Mouse (Mus musculus): Measurements from ENCODE around the gene Gm20547. TPM values are rescaled to one million over a fixed set of nuclear protein-coding genes. Genes with fewer than 3 reads are reported as not detected.

Gene Gm20547
- total and polyA plus RNA-seq, 2 experiments, result 0.09 TPM; not detected in 1

DNA sequence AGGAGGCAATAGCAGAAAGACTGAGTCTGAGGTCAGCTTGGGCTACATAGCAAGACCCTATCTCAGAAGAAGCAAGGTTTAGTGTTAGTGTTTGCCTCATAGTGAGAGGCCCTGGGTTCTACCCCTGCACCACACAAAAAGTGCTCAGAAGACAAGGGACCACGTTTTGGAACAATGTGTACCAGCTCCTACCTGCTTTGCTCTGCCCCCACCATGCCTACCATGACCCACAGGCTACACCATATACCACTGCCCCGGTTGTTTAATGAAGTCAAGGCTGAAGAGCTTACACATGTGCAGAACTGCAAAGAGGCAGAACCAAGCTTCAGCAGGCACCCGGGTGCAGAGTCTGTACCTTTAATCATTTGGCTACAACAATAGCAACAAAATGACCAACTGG, 74.7 kb downstream of the Gm20547 start:
- no peaks in the 10 kb centered on the region for H3K36me3 ChIP-seq (ENCODE audit: control insufficient read depth, insufficient read depth, low read length)
- WGBS, result 85% methylated on average over 3 of the region's 3 CpGs
- no peaks in the 10 kb centered on the region for H3K27me3 ChIP-seq (ENCODE audit: control insufficient read depth, insufficient read depth, low read length)
- H3K4me3 ChIP-seq (ENCODE audit: insufficient read depth, low read depth, low read length), result no peak overlapping the region
- no peak for TF ChIP-seq CTCF (IDR thresholded peaks at IDR 0.05; ENCODE audit: low read depth, low read length)
- TF ChIP-seq POLR2A (IDR thresholded peaks at IDR 0.05; ENCODE audit: extremely low read depth, insufficient read depth, low read length), result no peak
- H3K27ac ChIP-seq (replicated peaks; ENCODE audit: insufficient read depth, low read depth, low read length), result no peak overlapping the region
- peaks cover 13% of the 10 kb centered on the region for H3K4me1 ChIP-seq (ENCODE audit: control insufficient read depth, insufficient read depth, low read length)
- no peak overlapping the region for H3K9ac ChIP-seq (ENCODE audit: low read depth, low read length)
- no peak for DNase-seq (ENCODE audit: extremely low read depth, low read depth, low spot score)
- no peaks in the 10 kb centered on the region for H3K79me2 ChIP-seq (ENCODE audit: control insufficient read depth, insufficient read depth, low read length)

Other genes with a start within 250 kb of the Gm20547 start
Only the 30 nearest of the 37 such genes appear.
- gene Tnxb, start 211.5 kb downstream of the Gm20547 start, total RNA-seq (2014; rRNA removed), result 3.6 and 5.6 TPM in 2 replicates
- 2.4 and 3.5 TPM in 2 replicates for gene Tnxb, start 211.5 kb downstream of the Gm20547 start, polyA plus RNA-seq (2012; rRNA removed)
- 421 and 487 TPM in 2 replicates for gene C4b, start 138.2 kb downstream of the Gm20547 start, total RNA-seq (2014; rRNA removed)
- 561 and 742 TPM in 2 replicates for gene C4b, start 138.2 kb downstream of the Gm20547 start, polyA plus RNA-seq (2012; rRNA removed)
- gene Cyp21a1, start 77.5 kb downstream of the Gm20547 start, total RNA-seq (2014; rRNA removed), result 0.18 and 12.8 TPM in 2 replicates
- 0.10 TPM in 1 of 2 replicates, not detected in the other for gene Cyp21a1, start 77.5 kb downstream of the Gm20547 start, polyA plus RNA-seq (2012; rRNA removed)
- gene Stk19, start 45.1 kb downstream of the Gm20547 start, total RNA-seq (2014; rRNA removed), result 7.6 and 7.9 TPM in 2 replicates
- gene Stk19, start 45.1 kb downstream of the Gm20547 start, polyA plus RNA-seq (2012; rRNA removed), result 16.6 and 19.8 TPM in 2 replicates
- gene Dxo, start 45.0 kb downstream of the Gm20547 start, total RNA-seq (2014; rRNA removed), result 9.7 and 12.8 TPM in 2 replicates
- 26.3 and 36.6 TPM in 2 replicates for gene Dxo, start 45.0 kb downstream of the Gm20547 start, polyA plus RNA-seq (2012; rRNA removed)
- 32.0 and 39.4 TPM in 2 replicates for gene Skiv2l, start 31.8 kb downstream of the Gm20547 start, total RNA-seq (2014; rRNA removed)
- 51.1 and 61.7 TPM in 2 replicates for gene Skiv2l, start 31.8 kb downstream of the Gm20547 start, polyA plus RNA-seq (2012; rRNA removed)
- 21.9 and 22.0 TPM in 2 replicates for gene Nelfe, start 31.7 kb downstream of the Gm20547 start, total RNA-seq (2014; rRNA removed)
- 14.9 and 17.1 TPM in 2 replicates for gene Nelfe, start 31.7 kb downstream of the Gm20547 start, polyA plus RNA-seq (2012; rRNA removed)
- gene Cfb, start 19.5 kb downstream of the Gm20547 start, total RNA-seq (2014; rRNA removed), result 1,474 and 1,577 TPM in 2 replicates
- gene Cfb, start 19.5 kb downstream of the Gm20547 start, polyA plus RNA-seq (2012; rRNA removed), result 709 and 764 TPM in 2 replicates
- gene Zbtb12, start 2.6 kb downstream of the Gm20547 start, total RNA-seq (2014; rRNA removed), result 1.8 and 3.2 TPM in 2 replicates
- gene Zbtb12, start 2.6 kb downstream of the Gm20547 start, polyA plus RNA-seq (2012; rRNA removed), result 3.3 and 4.6 TPM in 2 replicates
- 101 and 113 TPM in 2 replicates for gene C2, start 16.2 kb upstream of the Gm20547 start, total RNA-seq (2014; rRNA removed)
- 65.1 and 82.1 TPM in 2 replicates for gene C2, start 16.2 kb upstream of the Gm20547 start, polyA plus RNA-seq (2012; rRNA removed)
- gene Ehmt2, start 16.4 kb upstream of the Gm20547 start, total RNA-seq (2014; rRNA removed), result 45.2 and 54.6 TPM in 2 replicates
- gene Ehmt2, start 16.4 kb upstream of the Gm20547 start, polyA plus RNA-seq (2012; rRNA removed), result 81.8 and 103 TPM in 2 replicates
- 0.13 and 0.18 TPM in 2 replicates for gene Slc44a4, start 32.4 kb upstream of the Gm20547 start, total RNA-seq (2014; rRNA removed)
- 0.34 and 0.35 TPM in 2 replicates for gene Slc44a4, start 32.4 kb upstream of the Gm20547 start, polyA plus RNA-seq (2012; rRNA removed)
- 27.6 and 36.8 TPM in 2 replicates for gene Neu1, start 49.2 kb upstream of the Gm20547 start, total RNA-seq (2014; rRNA removed)
- 52.5 and 62.5 TPM in 2 replicates for gene Neu1, start 49.2 kb upstream of the Gm20547 start, polyA plus RNA-seq (2012; rRNA removed)
- 3.6 and 10.1 TPM in 2 replicates for gene Hspa1b, start 77.2 kb upstream of the Gm20547 start, total RNA-seq (2014; rRNA removed)
- gene Hspa1b, start 77.2 kb upstream of the Gm20547 start, polyA plus RNA-seq (2012; rRNA removed), result 10.0 and 11.2 TPM in 2 replicates
- gene Gm20481, start 87.9 kb upstream of the Gm20547 start, total RNA-seq (2014; rRNA removed), result not detected in 2 replicates
- not detected in 2 replicates for gene Gm20481, start 87.9 kb upstream of the Gm20547 start, polyA plus RNA-seq (2012; rRNA removed)
- gene Hspa1a, start 90.1 kb upstream of the Gm20547 start, total RNA-seq (2014; rRNA removed), result 0.18 and 0.60 TPM in 2 replicates
- gene Hspa1a, start 90.1 kb upstream of the Gm20547 start, polyA plus RNA-seq (2012; rRNA removed), result 0.45 TPM in 2 replicates
- gene Hspa1l, start 90.7 kb upstream of the Gm20547 start, total RNA-seq (2014; rRNA removed), result 0.18 TPM in 1 of 2 replicates, not detected in the other
- 0.05 TPM in 1 of 2 replicates, not detected in the other for gene Hspa1l, start 90.7 kb upstream of the Gm20547 start, polyA plus RNA-seq (2012; rRNA removed)
- gene Lsm2, start 99.8 kb upstream of the Gm20547 start, total RNA-seq (2014; rRNA removed), result 7.9 and 11.1 TPM in 2 replicates
- 55.1 and 63.0 TPM in 2 replicates for gene Lsm2, start 99.8 kb upstream of the Gm20547 start, polyA plus RNA-seq (2012; rRNA removed)
- gene Vars, start 118.9 kb upstream of the Gm20547 start, total RNA-seq (2014; rRNA removed), result 11.8 and 27.5 TPM in 2 replicates
- gene Vars, start 118.9 kb upstream of the Gm20547 start, polyA plus RNA-seq (2012; rRNA removed), result 39.8 and 52.7 TPM in 2 replicates
- gene Vwa7, start 134.5 kb upstream of the Gm20547 start, total RNA-seq (2014; rRNA removed), result 0.07 and 0.09 TPM in 2 replicates
- 0.16 and 0.27 TPM in 2 replicates for gene Vwa7, start 134.5 kb upstream of the Gm20547 start, polyA plus RNA-seq (2012; rRNA removed)
- 0.54 TPM in 1 of 2 replicates, not detected in the other for gene Sapcd1, start 146.0 kb upstream of the Gm20547 start, total RNA-seq (2014; rRNA removed)
- gene Sapcd1, start 146.0 kb upstream of the Gm20547 start, polyA plus RNA-seq (2012; rRNA removed), result 0.66 TPM in 1 of 2 replicates, not detected in the other
- 1.0 and 2.0 TPM in 2 replicates for gene Msh5, start 164.7 kb upstream of the Gm20547 start, total RNA-seq (2014; rRNA removed)
- 1.1 and 3.9 TPM in 2 replicates for gene Msh5, start 164.7 kb upstream of the Gm20547 start, polyA plus RNA-seq (2012; rRNA removed)
- 15.9 and 20.3 TPM in 2 replicates for gene Clic1, start 167.9 kb upstream of the Gm20547 start, total RNA-seq (2014; rRNA removed)
- gene Clic1, start 167.9 kb upstream of the Gm20547 start, polyA plus RNA-seq (2012; rRNA removed), result 12.2 and 16.8 TPM in 2 replicates
- 3.0 and 3.6 TPM in 2 replicates for gene Ddah2, start 177.0 kb upstream of the Gm20547 start, total RNA-seq (2014; rRNA removed)
- 3.8 and 3.9 TPM in 2 replicates for gene Ddah2, start 177.0 kb upstream of the Gm20547 start, polyA plus RNA-seq (2012; rRNA removed)
- gene Ly6g6c, start 183.3 kb upstream of the Gm20547 start, total RNA-seq (2014; rRNA removed), result not detected in 2 replicates
- not detected in 2 replicates for gene Ly6g6c, start 183.3 kb upstream of the Gm20547 start, polyA plus RNA-seq (2012; rRNA removed)
- gene Mpig6b, start 184.1 kb upstream of the Gm20547 start, total RNA-seq (2014; rRNA removed), result 0.18 TPM in 1 of 2 replicates, not detected in the other
- 0.06 TPM in 1 of 2 replicates, not detected in the other for gene Mpig6b, start 184.1 kb upstream of the Gm20547 start, polyA plus RNA-seq (2012; rRNA removed)
- gene Ly6g6e, start 194.9 kb upstream of the Gm20547 start, total RNA-seq (2014; rRNA removed), result 0.37 TPM in 1 of 2 replicates, not detected in the other
- 0.33 and 0.35 TPM in 2 replicates for gene Ly6g6e, start 194.9 kb upstream of the Gm20547 start, polyA plus RNA-seq (2012; rRNA removed)
- 0.47 TPM in 1 of 2 replicates, not detected in the other for gene Ly6g6d, start 196.0 kb upstream of the Gm20547 start, total RNA-seq (2014; rRNA removed)
- 0.24 and 0.67 TPM in 2 replicates for gene Ly6g6d, start 196.0 kb upstream of the Gm20547 start, polyA plus RNA-seq (2012; rRNA removed)
- gene Ly6g6f, start 203.6 kb upstream of the Gm20547 start, total RNA-seq (2014; rRNA removed), result not detected in 2 replicates
- gene Ly6g6f, start 203.6 kb upstream of the Gm20547 start, polyA plus RNA-seq (2012; rRNA removed), result 0.07 TPM in 2 replicates
- 62.2 and 63.3 TPM in 2 replicates for gene Abhd16a, start 207.2 kb upstream of the Gm20547 start, total RNA-seq (2014; rRNA removed)
- gene Abhd16a, start 207.2 kb upstream of the Gm20547 start, polyA plus RNA-seq (2012; rRNA removed), result 78.4 and 83.0 TPM in 2 replicates